Mouse (Mus musculus): Measurements from ENCODE around the gene Gria4.
"Not testable (repeated sequence)": the region's sequence is repeated elsewhere in the genome, so short reads cannot be mapped to it uniquely, and the experiment has no call there.

Gene Gria4
- long read RNA-seq, experiment 1 = 0 reads
- long read RNA-seq, experiment 2, partial matches to known transcripts = 0 of 1 reads
- long read RNA-seq, experiment 2, other reads (novel, unspliced or antisense) = 1 of 1 reads

GRCm38 (mm10) chr9:4795544-4796288 is at the start of gene Gria4:
Gene Gria4 (minus strand): TSS chr9:4796234.
- intact Hi-C loops (cut with DNase I) = no loop called here

GRCm38 (mm10) chr9:4810941-4811340 is 14.9 kb upstream of the Gria4 start:
- intact Hi-C loops (cut with DNase I) = not testable (repeated sequence)

- intact Hi-C loops (cut with DNase I) = no loop called here
Measured at GRCm38 (mm10) chr9:4803151-4803755, 7.2 kb upstream of the Gria4 start.

GRCm38 (mm10) chr9:4797396-4797795 is 1.4 kb upstream of the Gria4 start:
- intact Hi-C loops (cut with DNase I) = no loop called here

- intact Hi-C loops (cut with DNase I) = no loop called here
Measured at GRCm38 (mm10) chr9:4796289-4796645, 233 bp upstream of the Gria4 start.

- intact Hi-C loops (cut with DNase I) = no loop called here
Measured at GRCm38 (mm10) chr9:4795075-4795474, 959 bp downstream of the Gria4 start.

GRCm38 (mm10) chr9:4794411-4794810 is 1.6 kb downstream of the Gria4 start:
- intact Hi-C loops (cut with DNase I) = no loop called here

- intact Hi-C loops (cut with DNase I) = not testable (repeated sequence)
Measured at GRCm38 (mm10) chr9:4749407-4749806, 46.6 kb downstream of the Gria4 start.

GRCm38 (mm10) chr9:4714086-4714485 is 81.9 kb downstream of the Gria4 start:
- intact Hi-C loops (cut with DNase I) = no loop called here

- intact Hi-C loops (cut with DNase I) = no loop called here
Measured at GRCm38 (mm10) chr9:4712367-4712766, 83.7 kb downstream of the Gria4 start.

- intact Hi-C loops (cut with DNase I) = no loop called here
Measured at GRCm38 (mm10) chr9:4687149-4687548, 108.9 kb downstream of the Gria4 start.

- intact Hi-C loops (cut with DNase I) = no loop called here
Measured at GRCm38 (mm10) chr9:4680244-4680643, 115.8 kb downstream of the Gria4 start.

GRCm38 (mm10) chr9:4679099-4679498 is 116.9 kb downstream of the Gria4 start:
- intact Hi-C loops (cut with DNase I) = no loop called here

- intact Hi-C loops (cut with DNase I) = no loop called here
Measured at GRCm38 (mm10) chr9:4665691-4666090, 130.3 kb downstream of the Gria4 start.

- intact Hi-C loops (cut with DNase I) = no loop called here
Measured at GRCm38 (mm10) chr9:4662421-4662820, 133.6 kb downstream of the Gria4 start.

- intact Hi-C loops (cut with DNase I) = no loop called here
Measured at GRCm38 (mm10) chr9:4658951-4659350, 137.1 kb downstream of the Gria4 start.

- intact Hi-C loops (cut with DNase I) = no loop called here
Measured at GRCm38 (mm10) chr9:4654333-4654732, 141.7 kb downstream of the Gria4 start.

GRCm38 (mm10) chr9:4639192-4639900 is 156.7 kb downstream of the Gria4 start:
- intact Hi-C loops (cut with DNase I) = no loop called here

GRCm38 (mm10) chr9:4631910-4632309 is 164.1 kb downstream of the Gria4 start:
- intact Hi-C loops (cut with DNase I) = no loop called here

- intact Hi-C loops (cut with DNase I) = no loop called here
Measured at GRCm38 (mm10) chr9:4615286-4615685, 180.7 kb downstream of the Gria4 start.

GRCm38 (mm10) chr9:4605354-4605753 is 190.7 kb downstream of the Gria4 start:
- intact Hi-C loops (cut with DNase I) = no loop called here

GRCm38 (mm10) chr9:4604236-4604635 is 191.8 kb downstream of the Gria4 start:
- intact Hi-C loops (cut with DNase I) = no loop called here
